Mouse (Mus musculus): ENCODE data around the gene Psmd5. TPM values are rescaled to one million over a fixed set of nuclear protein-coding genes. Genes with fewer than 3 reads are reported as not detected.

Psmd5 gene
- polyA plus RNA-seq, 1 experiment from 2014 or later, result 138 TPM

Other genes with a start within 250 kb of the Psmd5 start
- 80.3 and 88.3 TPM in 2 replicates for gene Gapvd1, start 119.7 kb downstream of the Psmd5 start, polyA plus RNA-seq (2014; fragmentation: Nextera tagmentation; extraction: Ambion mirVana)
- gene Hspa5, start 103.0 kb downstream of the Psmd5 start, polyA plus RNA-seq (2014; fragmentation: Nextera tagmentation; extraction: Ambion mirVana), result 964 and 1,028 TPM in 2 replicates
- gene Rabepk, start 75.1 kb downstream of the Psmd5 start, polyA plus RNA-seq (2014; fragmentation: Nextera tagmentation; extraction: Ambion mirVana), result 43.5 and 56.5 TPM in 2 replicates
- 78.7 and 81.2 TPM in 2 replicates for gene Fbxw2, start 48.7 kb downstream of the Psmd5 start, polyA plus RNA-seq (2014; fragmentation: Nextera tagmentation; extraction: Ambion mirVana)
- not detected in 2 replicates for gene Gm34653, start 42.0 kb downstream of the Psmd5 start, polyA plus RNA-seq (2014; fragmentation: Nextera tagmentation; extraction: Ambion mirVana)
- 2.5 and 2.7 TPM in 2 replicates for gene Cutal, start 572 bp downstream of the Psmd5 start, polyA plus RNA-seq (2014; fragmentation: Nextera tagmentation; extraction: Ambion mirVana)
- gene Phf19, start 39.1 kb upstream of the Psmd5 start, polyA plus RNA-seq (2014; fragmentation: Nextera tagmentation; extraction: Ambion mirVana), result 4.5 and 5.2 TPM in 2 replicates
- 0.38 TPM in 2 replicates for gene Traf1, start 86.8 kb upstream of the Psmd5 start, polyA plus RNA-seq (2014; fragmentation: Nextera tagmentation; extraction: Ambion mirVana)
- gene Hc, start 186.5 kb upstream of the Psmd5 start, polyA plus RNA-seq (2014; fragmentation: Nextera tagmentation; extraction: Ambion mirVana), result 10.0 and 10.5 TPM in 2 replicates
- gene AI182371, start 226.6 kb upstream of the Psmd5 start, polyA plus RNA-seq (2014; fragmentation: Nextera tagmentation; extraction: Ambion mirVana), result 0.99 and 2.5 TPM in 2 replicates
- gene Cntrl, start 234.5 kb upstream of the Psmd5 start, polyA plus RNA-seq (2014; fragmentation: Nextera tagmentation; extraction: Ambion mirVana), result 18.4 and 22.7 TPM in 2 replicates

All from liver, embryonic 11.5 days (tissue).